Mouse (Mus musculus) natural killer cell, adult 2 months (primary cell): ENCODE results near the gene Sema4d.
"Not testable (repeated sequence)": the region's sequence is repeated elsewhere in the genome, so short reads cannot be mapped to it uniquely, and the experiment has no call there.

Experiments
- DNase-seq, 2 experiments: peaks; one replicate each; pipeline ENCODE4 v3.0.0; 2022; ENCODE audit warnings: low spot score in 2 of 2

Sema4d gene

GRCm38 (mm10) chr13:51793425-51793891 is at the start of gene Sema4d:
TSS of gene Sema4d (minus strand) at chr13:51793747.
- DNase-seq: peak; percentile 34 to 51

- DNase-seq: no peak
These were observed 49.8 kb upstream of the Sema4d start for GRCm38 (mm10) chr13:51843298-51843697.

GRCm38 (mm10) chr13:51842773-51843172 is 49.2 kb upstream of the Sema4d start:
- peak in 1 of 2 experiments; percentile 21 for DNase-seq

- no peak for DNase-seq
These were observed 48.6 kb upstream of the Sema4d start for GRCm38 (mm10) chr13:51842191-51842590.

- no peak for DNase-seq
These were observed 48.1 kb upstream of the Sema4d start for GRCm38 (mm10) chr13:51841541-51842115.

GRCm38 (mm10) chr13:51840702-51841101 is 47.2 kb upstream of the Sema4d start:
- no peak for DNase-seq

- peak; percentile 39 to 56 for DNase-seq
These were observed 45.9 kb upstream of the Sema4d start for GRCm38 (mm10) chr13:51839250-51840026.

GRCm38 (mm10) chr13:51837402-51837801 is 43.9 kb upstream of the Sema4d start:
- DNase-seq: no peak

GRCm38 (mm10) chr13:51835208-51835607 is 41.7 kb upstream of the Sema4d start:
- DNase-seq: not testable (repeated sequence)

GRCm38 (mm10) chr13:51834520-51834919 is 41.0 kb upstream of the Sema4d start:
- no peak for DNase-seq

GRCm38 (mm10) chr13:51834024-51834423 is 40.5 kb upstream of the Sema4d start:
- DNase-seq: not testable (repeated sequence)

GRCm38 (mm10) chr13:51833611-51834010 is 40.1 kb upstream of the Sema4d start:
- DNase-seq: no peak

- DNase-seq: no peak
These were observed 38.9 kb upstream of the Sema4d start for GRCm38 (mm10) chr13:51832491-51832890.

- peak; percentile 33 to 53 for DNase-seq
These were observed 37.4 kb upstream of the Sema4d start for GRCm38 (mm10) chr13:51830744-51831450.

- DNase-seq: no peak
These were observed 30.4 kb upstream of the Sema4d start for GRCm38 (mm10) chr13:51823822-51824495.

GRCm38 (mm10) chr13:51821988-51822387 is 28.4 kb upstream of the Sema4d start:
- no peak for DNase-seq

GRCm38 (mm10) chr13:51819351-51819750 is 25.8 kb upstream of the Sema4d start:
- DNase-seq: no peak

- no peak for DNase-seq
These were observed 25.4 kb upstream of the Sema4d start for GRCm38 (mm10) chr13:51818944-51819326.

GRCm38 (mm10) chr13:51818170-51818943 is 24.8 kb upstream of the Sema4d start:
- no peak for DNase-seq

- DNase-seq: no peak
These were observed 23.1 kb upstream of the Sema4d start for GRCm38 (mm10) chr13:51816559-51817041.
